Mouse (Mus musculus): ENCODE measurements around the gene Csf3. TPM values are rescaled to one million over a fixed set of nuclear protein-coding genes. Genes with fewer than 3 reads are reported as not detected.

Gene Csf3
- polyA plus RNA-seq, 1 experiment: 0.22 TPM

GRCm38 (mm10) chr11:98713703-98714102, 12.6 kb downstream of the Csf3 start:
- no peaks in the 10 kb centered on the region for H3K27me3 ChIP-seq (ENCODE audit: control insufficient read depth, insufficient read depth, low read length)
- DNase-seq: no peak
- WGBS: 21% methylated on average over 12 of the region's 12 CpGs
- TF ChIP-seq CTCF (IDR thresholded peaks at IDR 0.05; ENCODE audit: borderline replicate concordance, control insufficient read depth, extremely low read depth, insufficient read depth, low read length, poor library complexity) (no peak), POLR2A (IDR thresholded peaks at IDR 0.05; ENCODE audit: control insufficient read depth, extremely low read depth, insufficient read depth, low read length, poor library complexity) (no peak)
- peak overlapping the region; percentile 15; the same call in 1 of the 2 replicates for H3K4me3 ChIP-seq (ENCODE audit: control insufficient read depth, insufficient read depth, low read length)
- H3K4me1 ChIP-seq (replicated peaks; ENCODE audit: control insufficient read depth, insufficient read depth, low read length): peaks cover 41% of the 10 kb centered on the region
- peaks cover 6% of the 10 kb centered on the region; the same call in 1 of the 2 replicates for H3K36me3 ChIP-seq (ENCODE audit: control insufficient read depth, insufficient read depth, low read length)
- H3K27ac ChIP-seq (ENCODE audit: control insufficient read depth, insufficient read depth, low read length): peak overlapping the region; percentile 26; the same call in 1 of the 2 replicates

GRCm38 (mm10) chr11:98715946-98716345, 14.9 kb downstream of the Csf3 start:
- TF ChIP-seq CTCF (IDR thresholded peaks at IDR 0.05; ENCODE audit: borderline replicate concordance, control insufficient read depth, extremely low read depth, insufficient read depth, low read length, poor library complexity): no peak
- Histone ChIP-seq H3K27me3 (ENCODE audit: control insufficient read depth, insufficient read depth, low read length) (no peaks in the 10 kb centered on the region), H3K36me3 (ENCODE audit: control insufficient read depth, insufficient read depth, low read length) (peaks cover 6% of the 10 kb centered on the region; the same call in 1 of the 2 replicates), H3K4me1 (replicated peaks; ENCODE audit: control insufficient read depth, insufficient read depth, low read length) (peaks cover 29% of the 10 kb centered on the region), H3K4me3 (ENCODE audit: control insufficient read depth, insufficient read depth, low read length) (no peak overlapping the region), H3K27ac (ENCODE audit: control insufficient read depth, insufficient read depth, low read length) (no peak overlapping the region)
- DNase-seq: no peak
- 94% methylated on average over 9 of the region's 9 CpGs for WGBS

- 44% methylated on average over 13 of the region's 13 CpGs for WGBS
- peak; percentile 36 for DNase-seq
- Histone ChIP-seq H3K27me3 (ENCODE audit: control insufficient read depth, insufficient read depth, low read length) (no peaks in the 10 kb centered on the region), H3K4me1 (replicated peaks; ENCODE audit: control insufficient read depth, insufficient read depth, low read length) (peaks cover 20% of the 10 kb centered on the region), H3K4me3 (ENCODE audit: control insufficient read depth, insufficient read depth, low read length) (no peak overlapping the region), H3K36me3 (ENCODE audit: control insufficient read depth, insufficient read depth, low read length) (peaks cover 6% of the 10 kb centered on the region; the same call in 1 of the 2 replicates), H3K27ac (ENCODE audit: control insufficient read depth, insufficient read depth, low read length) (no peak overlapping the region)
- TF ChIP-seq POLR2A (IDR thresholded peaks at IDR 0.05; ENCODE audit: control insufficient read depth, extremely low read depth, insufficient read depth, low read length, poor library complexity) (no peak), CTCF (IDR thresholded peaks at IDR 0.05; ENCODE audit: borderline replicate concordance, control insufficient read depth, extremely low read depth, insufficient read depth, low read length, poor library complexity) (peak; percentile 79; the same call in 1 of the 2 replicates)
These were observed 16.8 kb downstream of the Csf3 start for GRCm38 (mm10) chr11:98717904-98718303.

GRCm38 (mm10) chr11:98720756-98721155, 19.7 kb downstream of the Csf3 start:
- Histone ChIP-seq H3K4me3 (ENCODE audit: control insufficient read depth, insufficient read depth, low read length) (no peak overlapping the region), H3K4me1 (replicated peaks; ENCODE audit: control insufficient read depth, insufficient read depth, low read length) (peaks cover 6% of the 10 kb centered on the region; the same call in 1 of the 2 replicates), H3K27me3 (ENCODE audit: control insufficient read depth, insufficient read depth, low read length) (no peaks in the 10 kb centered on the region), H3K36me3 (ENCODE audit: control insufficient read depth, insufficient read depth, low read length) (peaks cover 9% of the 10 kb centered on the region; the same call in 1 of the 2 replicates), H3K27ac (ENCODE audit: control insufficient read depth, insufficient read depth, low read length) (no peak overlapping the region)
- WGBS: 88% methylated on average over 2 of the region's 2 CpGs
- TF ChIP-seq POLR2A (IDR thresholded peaks at IDR 0.05; ENCODE audit: control insufficient read depth, extremely low read depth, insufficient read depth, low read length, poor library complexity): no peak
- TF ChIP-seq CTCF (IDR thresholded peaks at IDR 0.05; ENCODE audit: borderline replicate concordance, control insufficient read depth, extremely low read depth, insufficient read depth, low read length, poor library complexity): no peak
- DNase-seq: no peak

GRCm38 (mm10) chr11:98721458-98722226, 20.6 kb downstream of the Csf3 start:
- no peak for DNase-seq
- Histone ChIP-seq H3K4me3 (ENCODE audit: control insufficient read depth, insufficient read depth, low read length) (no peak overlapping the region), H3K36me3 (ENCODE audit: control insufficient read depth, insufficient read depth, low read length) (0 out of 2 replicates have a peak, but pooled peaks cover 7% of the 10 kb centered on the region), H3K27ac (ENCODE audit: control insufficient read depth, insufficient read depth, low read length) (no peak overlapping the region), H3K27me3 (ENCODE audit: control insufficient read depth, insufficient read depth, low read length) (no peaks in the 10 kb centered on the region), H3K4me1 (replicated peaks; ENCODE audit: control insufficient read depth, insufficient read depth, low read length) (peaks cover 6% of the 10 kb centered on the region; the same call in 1 of the 2 replicates)
- TF ChIP-seq CTCF (IDR thresholded peaks at IDR 0.05; ENCODE audit: borderline replicate concordance, control insufficient read depth, extremely low read depth, insufficient read depth, low read length, poor library complexity) (no peak), POLR2A (IDR thresholded peaks at IDR 0.05; ENCODE audit: control insufficient read depth, extremely low read depth, insufficient read depth, low read length, poor library complexity) (no peak)
- 90% methylated on average over 24 of the region's 24 CpGs for WGBS

- TF ChIP-seq CTCF (IDR thresholded peaks at IDR 0.05; ENCODE audit: borderline replicate concordance, control insufficient read depth, extremely low read depth, insufficient read depth, low read length, poor library complexity): no peak
- no peak for TF ChIP-seq POLR2A (IDR thresholded peaks at IDR 0.05; ENCODE audit: control insufficient read depth, extremely low read depth, insufficient read depth, low read length, poor library complexity)
- Histone ChIP-seq H3K36me3 (ENCODE audit: control insufficient read depth, insufficient read depth, low read length) (0 out of 2 replicates have a peak, but pooled peaks cover 10% of the 10 kb centered on the region), H3K27ac (ENCODE audit: control insufficient read depth, insufficient read depth, low read length) (no peak overlapping the region), H3K27me3 (ENCODE audit: control insufficient read depth, insufficient read depth, low read length) (no peaks in the 10 kb centered on the region), H3K4me1 (replicated peaks; ENCODE audit: control insufficient read depth, insufficient read depth, low read length) (peaks cover 6% of the 10 kb centered on the region; the same call in 1 of the 2 replicates), H3K4me3 (ENCODE audit: control insufficient read depth, insufficient read depth, low read length) (no peak overlapping the region)
- DNase-seq: no peak
- 93% methylated on average over 7 of the region's 7 CpGs for WGBS
These were observed 22.0 kb downstream of the Csf3 start for GRCm38 (mm10) chr11:98723098-98723497.
